Mouse (Mus musculus) MEL (cell line): ENCODE measurements around the gene Ttc41. TPM values are rescaled to one million over a fixed set of nuclear protein-coding genes. Genes with fewer than 3 reads are reported as not detected.

ENCODE experiments used
- DNase-seq: peaks from one replicate; pipeline ENCODE4 v3.0.0; 2011; ENCODE audit warnings: low read depth, low spot score
- H3K27ac ChIP-seq: 2 replicates; pipeline ENCODE4 v1.5.1; 2012; ENCODE audit warnings: low read depth, mild to moderate bottlenecking, control low read depth, low read length, moderate library complexity; ENCODE audit not compliant: control insufficient read depth
- H3K27me3 ChIP-seq, 2 experiments: fragments of 150-350 bp in 1 of 2; sonication (generic) in 1 of 2; 2 replicates each; pipeline ENCODE4 v1.6.1; 2012; ENCODE audit warnings: low read length in 2 of 2, mild to moderate bottlenecking in 2 of 2, improper control_type of control experiment in 1 of 2, moderate library complexity in 1 of 2; ENCODE audit not compliant: insufficient read depth in 2 of 2, control insufficient read depth in 1 of 2
- H3K36me3 ChIP-seq, 2 experiments: 2 replicates each; pipeline ENCODE4 v1.6.1; 2012 to 2014; ENCODE audit warnings: low read length in 2 of 2, improper control_type of control experiment in 1 of 2, inconsistent platforms in 1 of 2, mild to moderate bottlenecking in 1 of 2; ENCODE audit not compliant: insufficient read depth in 2 of 2, control insufficient read depth in 1 of 2
- H3K4me1 ChIP-seq, 2 experiments: fragments of 150-350 bp in 1 of 2; sonication (generic) in 1 of 2; 2 replicates each; pipeline ENCODE4 v1.6.1; 2012; ENCODE audit warnings: low read length in 2 of 2, improper control_type of control experiment in 1 of 2, mild to moderate bottlenecking in 1 of 2; ENCODE audit not compliant: insufficient read depth in 2 of 2, control insufficient read depth in 1 of 2
- H3K4me3 ChIP-seq, 2 experiments: fragments of 150-350 bp in 1 of 2; sonication (generic) in 1 of 2; 2 replicates each; pipeline ENCODE4 v1.5.1; 2012; ENCODE audit warnings: low read depth in 2 of 2, low read length in 2 of 2, mild to moderate bottlenecking in 2 of 2, moderate library complexity in 2 of 2, control low read depth in 1 of 2, improper control_type of control experiment in 1 of 2; ENCODE audit not compliant: control insufficient read depth in 1 of 2, insufficient read depth in 1 of 2
- H3K79me2 ChIP-seq: 2 replicates; pipeline ENCODE4 v1.6.1; 2012; ENCODE audit warnings: mild to moderate bottlenecking, low read length, moderate library complexity; ENCODE audit not compliant: control insufficient read depth, poor library complexity, insufficient read depth
- H3K9ac ChIP-seq: 2 replicates; pipeline ENCODE4 v1.6.1; 2012; ENCODE audit warnings: low read depth, mild to moderate bottlenecking, control low read depth, low read length, moderate library complexity; ENCODE audit not compliant: control insufficient read depth, poor library complexity, severe bottlenecking
- H3K9me3 ChIP-seq: fragments of 150-350 bp; sonication (generic); replicated peaks from 2 replicates; pipeline ENCODE4 v1.6.1; 2012; ENCODE audit warnings: mild to moderate bottlenecking, low read length, improper control_type of control experiment, moderate library complexity; ENCODE audit not compliant: insufficient read depth
- BHLHE40 ChIP-seq: IDR thresholded peaks from 2 replicates; pipeline ENCODE4 v1.6.1; 2012; ENCODE audit warnings: low read depth, mild to moderate bottlenecking, inconsistent platforms, low read length, improper control_type of control experiment, borderline replicate concordance
- CHD1 ChIP-seq: IDR thresholded peaks from 2 replicates; pipeline ENCODE4 v1.6.1; 2012; ENCODE audit warnings: low read depth, mild to moderate bottlenecking, inconsistent platforms, low read length, improper control_type of control experiment
- CHD2 ChIP-seq: IDR thresholded peaks from 2 replicates; pipeline ENCODE4 v1.6.1; 2011; ENCODE audit warnings: low read length, improper control_type of control experiment
- CTCF ChIP-seq, 3 experiments: IDR thresholded peaks in 2 of 3; conservative IDR thresholded peaks in 1 of 3; 2 replicates each; pipeline ENCODE4 v1.5.1; 2011 to 2012; ENCODE audit warnings: low read length in 3 of 3, low read depth in 2 of 3, mild to moderate bottlenecking in 2 of 3, improper control_type of control experiment in 1 of 3, inconsistent platforms in 1 of 3, mixed read lengths in 1 of 3, moderate library complexity in 1 of 3; ENCODE audit not compliant: control insufficient read depth in 1 of 3, insufficient read depth in 1 of 3, poor library complexity in 1 of 3, severe bottlenecking in 1 of 3
- ELF1 ChIP-seq: IDR thresholded peaks from 2 replicates; pipeline ENCODE4 v1.6.1; 2014; ENCODE audit warnings: low read depth, mild to moderate bottlenecking, inconsistent platforms, low read length, improper control_type of control experiment, moderate library complexity
- EP300 ChIP-seq, 2 experiments: IDR thresholded peaks; 2 replicates each; pipeline ENCODE4 v1.6.1; 2011; ENCODE audit warnings: improper control_type of control experiment in 2 of 2, low read length in 2 of 2, low read depth in 1 of 2, mild to moderate bottlenecking in 1 of 2
- ETS1 ChIP-seq: IDR thresholded peaks from 2 replicates; pipeline ENCODE4 v1.6.1; 2012; ENCODE audit warnings: low read depth, mild to moderate bottlenecking, inconsistent platforms, low read length, improper control_type of control experiment, moderate library complexity
- GATA1 ChIP-seq: IDR thresholded peaks from 2 replicates; pipeline ENCODE4 v1.6.1; 2011; ENCODE audit warnings: low read depth, low read length, improper control_type of control experiment
- HCFC1 ChIP-seq: IDR thresholded peaks from 2 replicates; pipeline ENCODE4 v1.6.1; 2012; ENCODE audit warnings: low read depth, mild to moderate bottlenecking, inconsistent platforms, low read length, improper control_type of control experiment, moderate library complexity
- KAT2A ChIP-seq: conservative IDR thresholded peaks from 2 replicates; pipeline ENCODE4 v1.6.1; 2012; ENCODE audit warnings: low read depth, low read length, improper control_type of control experiment, inconsistent platforms
- MAZ ChIP-seq: IDR thresholded peaks from 2 replicates; pipeline ENCODE4 v1.6.1; 2012; ENCODE audit warnings: low read depth, mild to moderate bottlenecking, inconsistent platforms, low read length, improper control_type of control experiment
- MEF2A ChIP-seq: IDR thresholded peaks from 2 replicates; pipeline ENCODE4 v1.6.1; 2014; ENCODE audit warnings: low read depth, mild to moderate bottlenecking, inconsistent platforms, low read length, improper control_type of control experiment; ENCODE audit not compliant: poor library complexity, insufficient replicate concordance, severe bottlenecking; ENCODE audit errors: extremely low read depth
- MYB ChIP-seq: IDR thresholded peaks from 2 replicates; pipeline ENCODE4 v1.6.1; 2011; ENCODE audit warnings: mild to moderate bottlenecking, low read depth, low read length, improper control_type of control experiment
- MYC ChIP-seq: IDR thresholded peaks from 2 replicates; pipeline ENCODE4 v1.6.1; 2011; ENCODE audit warnings: low read depth, mild to moderate bottlenecking, low read length, improper control_type of control experiment, moderate library complexity
- NELFE ChIP-seq: IDR thresholded peaks from 2 replicates; pipeline ENCODE4 v1.6.1; 2011; ENCODE audit warnings: low read depth, low read length, improper control_type of control experiment
- POLR2A ChIP-seq, 2 experiments: IDR thresholded peaks; 2 replicates each; pipeline ENCODE4 v1.6.1; 2011 to 2012; ENCODE audit warnings: low read length in 2 of 2, mild to moderate bottlenecking in 2 of 2, control low read depth in 1 of 2, improper control_type of control experiment in 1 of 2, low read depth in 1 of 2, moderate library complexity in 1 of 2; ENCODE audit not compliant: control insufficient read depth in 1 of 2, insufficient read depth in 1 of 2, poor library complexity in 1 of 2
- POLR2AphosphoS2 ChIP-seq: IDR thresholded peaks from 2 replicates; pipeline ENCODE4 v1.6.1; 2011; ENCODE audit warnings: low read length, improper control_type of control experiment
- RAD21 ChIP-seq: IDR thresholded peaks from 2 replicates; pipeline ENCODE4 v1.6.1; 2011; ENCODE audit warnings: mild to moderate bottlenecking, low read depth, low read length, improper control_type of control experiment
- SIN3A ChIP-seq: IDR thresholded peaks from 2 replicates; pipeline ENCODE4 v1.6.1; 2012; ENCODE audit warnings: low read length, improper control_type of control experiment, inconsistent platforms
- SMC3 ChIP-seq: IDR thresholded peaks from 2 replicates; pipeline ENCODE4 v1.6.1; 2011; ENCODE audit warnings: low read depth, low read length, improper control_type of control experiment
- TBP ChIP-seq: IDR thresholded peaks from 2 replicates; pipeline ENCODE4 v1.8.0; 2011; ENCODE audit warnings: low read depth, low read length, improper control_type of control experiment
- TCF12 ChIP-seq: IDR thresholded peaks from 2 replicates; pipeline ENCODE4 v1.6.1; 2014; ENCODE audit warnings: low read depth, mild to moderate bottlenecking, inconsistent platforms, low read length, improper control_type of control experiment, moderate library complexity
- UBTF ChIP-seq: IDR thresholded peaks from 2 replicates; pipeline ENCODE4 v1.6.1; 2012; ENCODE audit warnings: low read depth, mild to moderate bottlenecking, inconsistent platforms, low read length, improper control_type of control experiment, moderate library complexity, borderline replicate concordance; ENCODE audit not compliant: insufficient read depth
- USF1 ChIP-seq: IDR thresholded peaks from 2 replicates; pipeline ENCODE4 v1.6.1; 2014; ENCODE audit warnings: low read depth, mild to moderate bottlenecking, inconsistent platforms, low read length, improper control_type of control experiment, moderate library complexity
- USF2 ChIP-seq, 2 experiments: IDR thresholded peaks; 2 replicates each; pipeline ENCODE4 v1.6.1; 2011 to 2012; ENCODE audit warnings: improper control_type of control experiment in 2 of 2, low read length in 2 of 2, borderline replicate concordance in 1 of 2, inconsistent platforms in 1 of 2, low read depth in 1 of 2, mild to moderate bottlenecking in 1 of 2; ENCODE audit not compliant: insufficient read depth in 1 of 2
- ZKSCAN1 ChIP-seq: IDR thresholded peaks from 2 replicates; pipeline ENCODE4 v1.6.1; 2012; ENCODE audit warnings: low read depth, mild to moderate bottlenecking, inconsistent platforms, low read length, improper control_type of control experiment, moderate library complexity
- ZMIZ1 ChIP-seq: IDR thresholded peaks from 2 replicates; pipeline ENCODE4 v1.6.1; 2012; ENCODE audit warnings: low read depth, mild to moderate bottlenecking, inconsistent platforms, low read length, improper control_type of control experiment, moderate library complexity
- ZNF384 ChIP-seq: IDR thresholded peaks from 2 replicates; pipeline ENCODE4 v1.6.1; 2012; ENCODE audit warnings: low read depth, mild to moderate bottlenecking, inconsistent platforms, low read length, improper control_type of control experiment
- polyA plus RNA-seq, 2 experiments: library from polyadenylated mRNA; stranded (reverse) in 1 of 2; unstranded in 1 of 2; fragments of >175 nt in 1 of 2; fragments of >200 nt in 1 of 2; gene quantifications; 2 replicates each; pipeline versions ENCODE4 v1.2.1 to v1.2.4; 2012; ENCODE audit warnings: low replicate concordance in 2 of 2, low read depth in 1 of 2; ENCODE audit not compliant: insufficient read length in 2 of 2, insufficient read depth in 1 of 2, missing spikeins in 1 of 2
- total RNA-seq: library from RNA; depleted of rRNA; stranded (reverse); fragments of 300-350 nt; gene quantifications from 2 replicates; pipeline ENCODE4 v1.2.3, GENCODE M21; 2012

Gene Ttc41
- total and polyA plus RNA-seq, 3 experiments = 1.0 to 2.1 TPM; not detected in 1

DNA sequence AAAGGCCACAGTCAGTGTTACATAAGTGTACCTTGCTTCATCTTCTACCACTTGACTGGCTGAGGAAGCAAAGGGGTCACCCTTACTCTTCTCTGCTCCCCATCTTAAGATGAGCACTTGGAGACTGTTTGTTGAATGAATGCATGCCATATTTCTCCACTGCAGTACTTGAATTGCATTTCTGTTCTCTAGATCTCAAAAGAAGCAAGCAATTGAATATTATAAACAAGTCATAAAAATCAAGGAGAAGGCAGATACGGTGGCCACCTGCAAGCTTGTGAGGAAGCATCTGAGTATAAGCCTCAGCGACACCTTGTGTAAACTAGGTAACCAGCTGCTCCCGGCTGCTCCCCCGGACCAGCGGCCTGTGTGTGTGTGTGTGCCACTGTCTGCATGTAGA lies 58.1 kb downstream of the Ttc41 start, which contains the start of gene Gm49358:
TSS of gene Gm49358 (plus strand) at position 301 of the 400 bp plus-strand sequence.
- DNase-seq = no peak
- Histone ChIP-seq H3K9ac (no peak within 1 kb of the TSS), H3K4me1 (no peaks in the 10 kb centered on the region), H3K79me2 (no peaks in the 10 kb centered on the region), H3K27ac (no peak within 1 kb of the TSS), H3K4me3 (no peak within 1 kb of the TSS)
- no peak for TF ChIP-seq SIN3A
- TF ChIP-seq POLR2A (IDR thresholded peaks at IDR 0.05; ENCODE audit: control insufficient read depth in 1 of 2, insufficient read depth in 1 of 2, low read depth in 1 of 2, low read length in 2 of 2, poor library complexity in 1 of 2) = no peak
- TF ChIP-seq RAD21 = no peak
- TF ChIP-seq GATA1 = no peak
- no peak for TF ChIP-seq ELF1
- no peak for TF ChIP-seq ETS1
- TF ChIP-seq MYB = no peak
- TF ChIP-seq UBTF = no peak
- TF ChIP-seq HCFC1 = no peak
- TF ChIP-seq ZMIZ1 = no peak
- TF ChIP-seq TCF12 = no peak
- TF ChIP-seq, all 39 proteins: peak for 0
- H3K27me3 ChIP-seq = no peaks in the 10 kb centered on the region
- no peaks in the 10 kb centered on the region for H3K36me3 ChIP-seq
- no peaks in the 10 kb centered on the region for H3K9me3 ChIP-seq

DNA sequence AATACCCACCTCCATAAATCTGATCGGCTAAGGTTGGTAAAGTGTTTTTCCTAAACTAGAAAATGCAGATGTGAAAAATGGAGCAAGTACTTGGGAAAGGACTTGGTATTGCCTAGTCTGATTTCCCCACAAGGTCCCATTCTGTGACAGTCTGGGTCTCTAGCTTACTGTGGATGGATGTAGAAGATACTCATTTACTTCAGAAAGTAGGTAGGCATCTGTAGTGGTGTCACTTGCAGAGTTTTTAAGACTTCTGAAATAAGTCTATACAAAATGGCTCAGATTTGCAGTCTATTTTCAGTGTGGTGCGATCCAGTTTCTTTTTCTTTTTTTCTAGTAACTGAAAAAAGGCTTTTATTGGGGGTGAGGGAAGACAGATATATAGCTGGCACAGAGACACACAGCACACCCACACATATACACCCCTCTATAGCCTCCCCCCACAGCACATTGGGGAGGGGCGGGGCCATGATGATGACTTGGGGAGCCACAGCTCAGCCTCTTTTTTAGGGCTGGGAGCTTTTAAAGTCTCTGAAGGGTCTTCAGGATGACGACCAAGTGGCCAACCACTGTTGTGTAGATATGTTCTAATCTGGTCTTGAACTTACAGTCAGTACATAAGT lies 59.8 kb downstream of the Ttc41 start:
- Histone ChIP-seq H3K9me3 (no peaks in the 10 kb centered on the region), H3K79me2 (no peaks in the 10 kb centered on the region), H3K9ac (no peak overlapping the region), H3K27me3 (no peaks in the 10 kb centered on the region), H3K27ac (no peak overlapping the region), H3K36me3 (no peaks in the 10 kb centered on the region), H3K4me1 (no peaks in the 10 kb centered on the region), H3K4me3 (no peak overlapping the region)
- TF ChIP-seq EP300 (IDR thresholded peaks at IDR 0.05; ENCODE audit: low read depth in 1 of 2, low read length in 2 of 2) = no peak
- no peak for TF ChIP-seq RAD21
- TF ChIP-seq BHLHE40 = no peak
- TF ChIP-seq USF1 = no peak
- no peak for TF ChIP-seq MAZ
- no peak for TF ChIP-seq POLR2AphosphoS2
- TF ChIP-seq ELF1 = no peak
- TF ChIP-seq SMC3 = no peak
- TF ChIP-seq KAT2A = no peak
- no peak for TF ChIP-seq MEF2A
- TF ChIP-seq ZNF384 = no peak
- TF ChIP-seq TBP = no peak
- no peak for TF ChIP-seq USF2 (IDR thresholded peaks at IDR 0.05; ENCODE audit: borderline replicate concordance in 1 of 2, insufficient read depth in 1 of 2, low read depth in 1 of 2, low read length in 2 of 2)
- no peak for TF ChIP-seq CHD2
- no peak for TF ChIP-seq ZKSCAN1
- no peak for TF ChIP-seq CHD1
- TF ChIP-seq POLR2A (IDR thresholded peaks at IDR 0.05; ENCODE audit: control insufficient read depth in 1 of 2, insufficient read depth in 1 of 2, low read depth in 1 of 2, low read length in 2 of 2, poor library complexity in 1 of 2) = no peak
- no peak for TF ChIP-seq MYC
- TF ChIP-seq CTCF (IDR thresholded peaks at IDR 0.05 in 2 of 3, conservative IDR thresholded peaks at IDR 0.05 in 1 of 3; ENCODE audit: control insufficient read depth in 1 of 3, insufficient read depth in 1 of 3, low read depth in 2 of 3, low read length in 3 of 3, poor library complexity in 1 of 3, severe bottlenecking in 1 of 3) = no peak
- no peak for TF ChIP-seq NELFE
- no peak for DNase-seq
